Mouse (Mus musculus) stomach, postnatal 0 days (tissue): ENCODE results near the gene Fam3c.

Experiments
- CTCF ChIP-seq: IDR thresholded peaks from 2 replicates; pipeline ENCODE4 v1.5.1; 2016; ENCODE audit warnings: antibody characterized with exemption, low read depth, mild to moderate bottlenecking, moderate library complexity
- EP300 ChIP-seq: optimal IDR thresholded peaks from 2 replicates; pipeline ENCODE3; 2016; ENCODE audit warnings: antibody characterized with exemption

DNA sequence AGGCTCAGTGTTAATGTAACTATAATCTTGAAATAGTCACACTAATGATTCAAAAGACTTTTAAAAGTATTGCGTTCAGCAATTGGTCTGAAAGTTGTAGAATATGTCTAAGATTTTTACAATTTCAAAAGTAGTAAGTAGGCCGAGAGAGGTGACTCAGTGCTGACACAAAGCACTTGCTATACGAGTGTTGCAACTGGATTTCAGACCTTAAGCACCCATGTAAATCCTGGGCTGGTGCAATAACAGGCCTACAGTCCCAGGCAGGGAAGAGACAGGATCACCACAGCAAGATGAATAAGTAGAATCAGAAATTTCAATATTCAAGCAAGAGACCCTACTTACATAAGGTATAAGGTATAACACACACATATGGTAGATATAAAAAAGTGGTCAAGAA is 78.1 kb downstream of the Fam3c start:
- no peak for TF ChIP-seq CTCF
- TF ChIP-seq EP300, result no peak
